Mouse (Mus musculus): Measurements from ENCODE around the gene Mrpl4. TPM values are rescaled to one million over a fixed set of nuclear protein-coding genes. Genes with fewer than 3 reads are reported as not detected.

Mrpl4 gene
- total and polyA plus RNA-seq, 3 experiments: 280 to 474 TPM; not detected in 1

DNA sequence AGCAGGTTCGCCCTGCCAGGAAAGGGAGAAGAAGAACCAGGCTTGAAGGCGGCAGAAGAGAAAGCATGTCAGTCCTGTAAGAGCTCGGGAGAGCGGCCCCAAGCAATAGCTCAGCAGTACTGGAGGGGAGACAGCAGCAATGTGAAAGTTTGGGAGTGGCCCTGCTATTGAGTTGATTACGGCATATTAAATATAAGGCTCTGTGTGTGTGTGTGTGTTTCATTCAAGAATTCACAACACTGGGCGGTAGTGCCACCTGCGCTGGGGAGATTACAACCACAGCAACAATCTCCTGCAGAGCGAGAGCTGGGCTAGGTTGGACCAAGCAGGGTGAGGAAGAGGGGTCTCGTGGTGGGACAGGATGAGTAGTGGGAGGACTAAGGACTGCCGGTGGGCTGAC lies 49.0 kb downstream of the Mrpl4 start (continued):
- TF ChIP-seq USF1 (IDR thresholded peaks at IDR 0.05; ENCODE audit: low read depth, low read length): peak; percentile 13; the same call in 1 of the 2 replicates
- peak; percentile 38; the same call in 1 of the 2 replicates for TF ChIP-seq NRF1 (IDR thresholded peaks at IDR 0.05; ENCODE audit: insufficient read depth, low read depth, low read length, poor library complexity, severe bottlenecking)
- TF ChIP-seq BHLHE40 (IDR thresholded peaks at IDR 0.05; ENCODE audit: borderline replicate concordance, low read depth, low read length): peak; percentile 64; the same call in 1 of the 2 replicates
- TF ChIP-seq SIN3A (IDR thresholded peaks at IDR 0.05; ENCODE audit: low read length): peak; percentile 96
- peak; percentile 91 to 93 for TF ChIP-seq EP300 (IDR thresholded peaks at IDR 0.05; ENCODE audit: low read depth in 1 of 2, low read length in 2 of 2)
- peak; percentile 98 for TF ChIP-seq TAL1 (IDR thresholded peaks at IDR 0.05; ENCODE audit: low read length)
- TF ChIP-seq RCOR1 (IDR thresholded peaks at IDR 0.05; ENCODE audit: low read depth, low read length): peak; percentile 87
- no peak for TF ChIP-seq E2F4 (IDR thresholded peaks at IDR 0.05; ENCODE audit: borderline replicate concordance, low read depth, low read length)
- peak; percentile 99 for TF ChIP-seq MXI1 (IDR thresholded peaks at IDR 0.05; ENCODE audit: low read depth, low read length)
- peak; percentile 93 for TF ChIP-seq GATA1 (IDR thresholded peaks at IDR 0.05; ENCODE audit: low read depth, low read length)
- no peak for TF ChIP-seq CTCF (IDR thresholded peaks at IDR 0.05 in 2 of 3, conservative IDR thresholded peaks at IDR 0.05 in 1 of 3; ENCODE audit: control insufficient read depth in 1 of 3, insufficient read depth in 1 of 3, low read depth in 2 of 3, low read length in 3 of 3, poor library complexity in 1 of 3, severe bottlenecking in 1 of 3)
- no peak for TF ChIP-seq POLR2AphosphoS2 (IDR thresholded peaks at IDR 0.05; ENCODE audit: low read length)
- TF ChIP-seq TCF12 (IDR thresholded peaks at IDR 0.05; ENCODE audit: low read depth, low read length): peak; percentile 97
- peak; percentile 24; the same call in 1 of the 2 replicates for TF ChIP-seq SMC3 (IDR thresholded peaks at IDR 0.05; ENCODE audit: low read depth, low read length)
- no peak for TF ChIP-seq KAT2A (conservative IDR thresholded peaks at IDR 0.05; ENCODE audit: low read depth, low read length)
- no peak; the same call in 1 of the 2 replicates for TF ChIP-seq MYB (IDR thresholded peaks at IDR 0.05; ENCODE audit: low read depth, low read length)
- TF ChIP-seq CHD1 (IDR thresholded peaks at IDR 0.05; ENCODE audit: low read depth, low read length): peak; percentile 84; the same call in 1 of the 2 replicates
- peak; percentile 57; the same call in 1 of the 2 replicates for TF ChIP-seq MAZ (IDR thresholded peaks at IDR 0.05; ENCODE audit: low read depth, low read length)
- no peak for TF ChIP-seq ZC3H11A (IDR thresholded peaks at IDR 0.05; ENCODE audit: low read depth, low read length)
- peak; percentile 80 for TF ChIP-seq MYC (IDR thresholded peaks at IDR 0.05; ENCODE audit: low read depth, low read length)
- 0 out of 2 replicates have a peak, but pooled peaks have one; percentile 44 for TF ChIP-seq ZMIZ1 (IDR thresholded peaks at IDR 0.05; ENCODE audit: low read depth, low read length)
- TF ChIP-seq JUND (IDR thresholded peaks at IDR 0.05; ENCODE audit: low read depth, low read length): no peak
- TF ChIP-seq TBP (IDR thresholded peaks at IDR 0.05; ENCODE audit: low read depth, low read length): peak; percentile 22; the same call in 1 of the 2 replicates

Other genes with a start within 250 kb of the Mrpl4 start
- 0.07 and 0.08 TPM in 2 replicates for gene Col5a3, start 187.7 kb upstream of the Mrpl4 start, total RNA-seq (2012; rRNA removed)
- gene Col5a3, start 187.7 kb upstream of the Mrpl4 start, polyA plus RNA-seq (2012; ENCODE audit: insufficient read depth in 1 of 2, insufficient read length in 2 of 2, low read depth in 1 of 2, low replicate concordance in 2 of 2, missing spikeins in 1 of 2): under 1 TPM in 1 of 2 experiments, not detected in 1; 0.53 TPM
- not detected in 2 replicates for gene Rdh8, start 184.2 kb upstream of the Mrpl4 start, total RNA-seq (2012; rRNA removed)
- not detected for gene Rdh8, start 184.2 kb upstream of the Mrpl4 start, polyA plus RNA-seq (2012; ENCODE audit: insufficient read depth in 1 of 2, insufficient read length in 2 of 2, low read depth in 1 of 2, low replicate concordance in 2 of 2, missing spikeins in 1 of 2)
- 53.9 and 63.7 TPM in 2 replicates for gene A230050P20Rik, start 134.1 kb upstream of the Mrpl4 start, total RNA-seq (2012; rRNA removed)
- gene A230050P20Rik, start 134.1 kb upstream of the Mrpl4 start, polyA plus RNA-seq (2012; ENCODE audit: insufficient read depth in 1 of 2, insufficient read length in 2 of 2, low read depth in 1 of 2, low replicate concordance in 2 of 2, missing spikeins in 1 of 2): 100 to 1,000 TPM; 190 to 199 TPM
- 10.9 and 18.1 TPM in 2 replicates for gene Angptl6, start 123.0 kb upstream of the Mrpl4 start, total RNA-seq (2012; rRNA removed)
- 10 to 100 TPM in 1 of 2 experiments, not detected in 1; 22.6 TPM for gene Angptl6, start 123.0 kb upstream of the Mrpl4 start, polyA plus RNA-seq (2012; ENCODE audit: insufficient read depth in 1 of 2, insufficient read length in 2 of 2, low read depth in 1 of 2, low replicate concordance in 2 of 2, missing spikeins in 1 of 2)
- 612 and 763 TPM in 2 replicates for gene Ppan, start 114.6 kb upstream of the Mrpl4 start, total RNA-seq (2012; rRNA removed)
- gene Ppan, start 114.6 kb upstream of the Mrpl4 start, polyA plus RNA-seq (2012; ENCODE audit: insufficient read depth in 1 of 2, insufficient read length in 2 of 2, low read depth in 1 of 2, low replicate concordance in 2 of 2, missing spikeins in 1 of 2): 100 to 1,000 TPM; 251 to 953 TPM
- 1,228 and 1,516 TPM in 2 replicates for gene Eif3g, start 104.1 kb upstream of the Mrpl4 start, total RNA-seq (2012; rRNA removed)
- 1,000 to 10,000 TPM in 1 of 2 experiments, not detected in 1; 1,873 TPM for gene Eif3g, start 104.1 kb upstream of the Mrpl4 start, polyA plus RNA-seq (2012; ENCODE audit: insufficient read depth in 1 of 2, insufficient read length in 2 of 2, low read depth in 1 of 2, low replicate concordance in 2 of 2, missing spikeins in 1 of 2)
- 412 and 448 TPM in 2 replicates for gene Dnmt1, start 42.9 kb upstream of the Mrpl4 start, total RNA-seq (2012; rRNA removed)
- 1,000 to 10,000 TPM in 1 of 2 experiments, 100 to 1,000 TPM in 1; 681 to 1,953 TPM for gene Dnmt1, start 42.9 kb upstream of the Mrpl4 start, polyA plus RNA-seq (2012; ENCODE audit: insufficient read depth in 1 of 2, insufficient read length in 2 of 2, low read depth in 1 of 2, low replicate concordance in 2 of 2, missing spikeins in 1 of 2)
- 6.4 and 6.6 TPM in 2 replicates for gene S1pr2, start 26.0 kb upstream of the Mrpl4 start, total RNA-seq (2012; rRNA removed)
- 10 to 100 TPM in 1 of 2 experiments, not detected in 1; 27.4 TPM for gene S1pr2, start 26.0 kb upstream of the Mrpl4 start, polyA plus RNA-seq (2012; ENCODE audit: insufficient read depth in 1 of 2, insufficient read length in 2 of 2, low read depth in 1 of 2, low replicate concordance in 2 of 2, missing spikeins in 1 of 2)
- gene Icam1, start 13.2 kb downstream of the Mrpl4 start, total RNA-seq (2012; rRNA removed): 24.4 and 26.0 TPM in 2 replicates
- gene Icam1, start 13.2 kb downstream of the Mrpl4 start, polyA plus RNA-seq (2012; ENCODE audit: insufficient read depth in 1 of 2, insufficient read length in 2 of 2, low read depth in 1 of 2, low replicate concordance in 2 of 2, missing spikeins in 1 of 2): 10 to 100 TPM in 1 of 2 experiments, not detected in 1; 31.0 TPM
- gene Icam4, start 26.6 kb downstream of the Mrpl4 start, total RNA-seq (2012; rRNA removed): 259 and 260 TPM in 2 replicates
- 100 to 1,000 TPM; 193 to 268 TPM for gene Icam4, start 26.6 kb downstream of the Mrpl4 start, polyA plus RNA-seq (2012; ENCODE audit: insufficient read depth in 1 of 2, insufficient read length in 2 of 2, low read depth in 1 of 2, low replicate concordance in 2 of 2, missing spikeins in 1 of 2)
- gene Icam5, start 29.3 kb downstream of the Mrpl4 start, total RNA-seq (2012; rRNA removed): 4.8 TPM in 2 replicates
- 1 to 10 TPM in 1 of 2 experiments, not detected in 1; 9.5 TPM for gene Icam5, start 29.3 kb downstream of the Mrpl4 start, polyA plus RNA-seq (2012; ENCODE audit: insufficient read depth in 1 of 2, insufficient read length in 2 of 2, low read depth in 1 of 2, low replicate concordance in 2 of 2, missing spikeins in 1 of 2)
- gene Zglp1, start 64.4 kb downstream of the Mrpl4 start, total RNA-seq (2012; rRNA removed): 1.1 and 1.5 TPM in 2 replicates
- 1 to 10 TPM in 1 of 2 experiments, not detected in 1; 8.0 TPM for gene Zglp1, start 64.4 kb downstream of the Mrpl4 start, polyA plus RNA-seq (2012; ENCODE audit: insufficient read depth in 1 of 2, insufficient read length in 2 of 2, low read depth in 1 of 2, low replicate concordance in 2 of 2, missing spikeins in 1 of 2)
- gene Gm49373, start 70.4 kb downstream of the Mrpl4 start, total RNA-seq (2012; rRNA removed): 4.6 and 6.4 TPM in 2 replicates
- gene Gm49373, start 70.4 kb downstream of the Mrpl4 start, polyA plus RNA-seq (2012; ENCODE audit: insufficient read depth in 1 of 2, insufficient read length in 2 of 2, low read depth in 1 of 2, low replicate concordance in 2 of 2, missing spikeins in 1 of 2): 1 to 10 TPM in 1 of 2 experiments, not detected in 1; 8.3 TPM
- gene Fdx1l, start 70.9 kb downstream of the Mrpl4 start, total RNA-seq (2012; rRNA removed): 198 and 247 TPM in 2 replicates
- gene Fdx1l, start 70.9 kb downstream of the Mrpl4 start, polyA plus RNA-seq (2012; ENCODE audit: insufficient read depth in 1 of 2, insufficient read length in 2 of 2, low read depth in 1 of 2, low replicate concordance in 2 of 2, missing spikeins in 1 of 2): 100 to 1,000 TPM; 305 to 361 TPM
- 42.1 and 47.8 TPM in 2 replicates for gene Gm38431, start 89.3 kb downstream of the Mrpl4 start, total RNA-seq (2012; rRNA removed)
- 100 to 1,000 TPM in 1 of 2 experiments, 10 to 100 TPM in 1; 38.9 to 191 TPM for gene Gm38431, start 89.3 kb downstream of the Mrpl4 start, polyA plus RNA-seq (2012; ENCODE audit: insufficient read depth in 1 of 2, insufficient read length in 2 of 2, low read depth in 1 of 2, low replicate concordance in 2 of 2, missing spikeins in 1 of 2)
- gene Raver1, start 89.3 kb downstream of the Mrpl4 start, total RNA-seq (2012; rRNA removed): 50.0 and 60.1 TPM in 2 replicates
- gene Raver1, start 89.3 kb downstream of the Mrpl4 start, polyA plus RNA-seq (2012; ENCODE audit: insufficient read depth in 1 of 2, insufficient read length in 2 of 2, low read depth in 1 of 2, low replicate concordance in 2 of 2, missing spikeins in 1 of 2): 100 to 1,000 TPM in 1 of 2 experiments, not detected in 1; 291 TPM
- 43.8 and 45.6 TPM in 2 replicates for gene Tyk2, start 128.5 kb downstream of the Mrpl4 start, total RNA-seq (2012; rRNA removed)
- 10 to 100 TPM in 1 of 2 experiments, not detected in 1; 63.3 TPM for gene Tyk2, start 128.5 kb downstream of the Mrpl4 start, polyA plus RNA-seq (2012; ENCODE audit: insufficient read depth in 1 of 2, insufficient read length in 2 of 2, low read depth in 1 of 2, low replicate concordance in 2 of 2, missing spikeins in 1 of 2)
- gene Cdc37, start 147.2 kb downstream of the Mrpl4 start, total RNA-seq (2012; rRNA removed): 751 and 779 TPM in 2 replicates
- gene Cdc37, start 147.2 kb downstream of the Mrpl4 start, polyA plus RNA-seq (2012; ENCODE audit: insufficient read depth in 1 of 2, insufficient read length in 2 of 2, low read depth in 1 of 2, low replicate concordance in 2 of 2, missing spikeins in 1 of 2): 1,000 to 10,000 TPM in 1 of 2 experiments, 100 to 1,000 TPM in 1; 914 to 1,631 TPM
- gene Pde4a, start 163.0 kb downstream of the Mrpl4 start, total RNA-seq (2012; rRNA removed): 13.8 and 16.6 TPM in 2 replicates
- 10 to 100 TPM; 45.6 to 53.9 TPM for gene Pde4a, start 163.0 kb downstream of the Mrpl4 start, polyA plus RNA-seq (2012; ENCODE audit: insufficient read depth in 1 of 2, insufficient read length in 2 of 2, low read depth in 1 of 2, low replicate concordance in 2 of 2, missing spikeins in 1 of 2)
- 168 and 174 TPM in 2 replicates for gene Keap1, start 236.6 kb downstream of the Mrpl4 start, total RNA-seq (2012; rRNA removed)
- 100 to 1,000 TPM in 1 of 2 experiments, 10 to 100 TPM in 1; 67.5 to 171 TPM for gene Keap1, start 236.6 kb downstream of the Mrpl4 start, polyA plus RNA-seq (2012; ENCODE audit: insufficient read depth in 1 of 2, insufficient read length in 2 of 2, low read depth in 1 of 2, low replicate concordance in 2 of 2, missing spikeins in 1 of 2)
- 0.04 TPM in 1 of 2 replicates, not detected in the other for gene S1pr5, start 245.7 kb downstream of the Mrpl4 start, total RNA-seq (2012; rRNA removed)
- under 1 TPM in 1 of 2 experiments, not detected in 1; 0.08 TPM for gene S1pr5, start 245.7 kb downstream of the Mrpl4 start, polyA plus RNA-seq (2012; ENCODE audit: insufficient read depth in 1 of 2, insufficient read length in 2 of 2, low read depth in 1 of 2, low replicate concordance in 2 of 2, missing spikeins in 1 of 2)